Mouse (Mus musculus) hindbrain, embryonic 11.5 days (tissue): ENCODE data around the gene Mb. TPM values are rescaled to one million over a fixed set of nuclear protein-coding genes. Genes with fewer than 3 reads are reported as not detected.

Source experiments
- ATAC-seq: fragments of 200-750 bp; cut with Nextera tagmentation; 2 replicates; pipeline ENCODE4 v1.8.0; 2017; ENCODE audit warnings: mild to moderate bottlenecking, moderate TSS enrichment, moderate library complexity; ENCODE audit not compliant: low FRiP score
- DNase-seq: peaks from one replicate; pipeline ENCODE4 v3.0.0-alpha.2; 2015; ENCODE audit warnings: low spot score
- H3K27ac ChIP-seq: fragments of 300-500 bp; sonication (generic); 2 replicates; pipeline ENCODE4 v1.5.1; 2014; ENCODE audit warnings: mild to moderate bottlenecking, low read depth, low read length
- H3K27me3 ChIP-seq: fragments of 300-500 bp; sonication (generic); 2 replicates; pipeline ENCODE4 v1.6.1; 2014; ENCODE audit warnings: mild to moderate bottlenecking, low read length, moderate library complexity, mixed read lengths; ENCODE audit not compliant: control insufficient read depth, insufficient read depth
- H3K36me3 ChIP-seq: fragments of 300-500 bp; sonication (generic); 2 replicates; pipeline ENCODE4 v1.6.1; 2014; ENCODE audit warnings: mild to moderate bottlenecking, low read length, moderate library complexity, mixed read lengths; ENCODE audit not compliant: control insufficient read depth, insufficient read depth
- H3K4me1 ChIP-seq: fragments of 300-500 bp; sonication (generic); replicated peaks from 2 replicates; pipeline ENCODE4 v1.6.1; 2014; ENCODE audit warnings: low read length, mixed read lengths; ENCODE audit not compliant: control insufficient read depth, insufficient read depth
- H3K4me2 ChIP-seq: fragments of 300-500 bp; sonication (generic); replicated peaks from 2 replicates; pipeline ENCODE4 v1.6.1; 2014; ENCODE audit warnings: mild to moderate bottlenecking, low read depth, low read length
- H3K4me3 ChIP-seq: fragments of 300-500 bp; sonication (generic); 2 replicates; pipeline ENCODE4 v1.5.1; 2014; ENCODE audit warnings: low read depth, low read length
- H3K9ac ChIP-seq: fragments of 300-500 bp; sonication (generic); 2 replicates; pipeline ENCODE4 v1.6.1; 2014; ENCODE audit warnings: low read depth, low read length
- H3K9me3 ChIP-seq: fragments of 300-500 bp; sonication (generic); 2 replicates; pipeline ENCODE4 v1.6.1; 2016; ENCODE audit warnings: low read length; ENCODE audit not compliant: control insufficient read depth
- WGBS: fragments of 180-500 bp; shearing (Covaris S2); extraction: QIAGEN DNeasy Blood & Tissue Kit; methylation state at CpG from one replicate; pipeline ENCODE4 v1.1.7; 2014; 5-methylcytosine and 5-hydroxymethylcytosine counted together
- polyA plus RNA-seq: library from polyadenylated mRNA; unstranded; fragments of >200 nt; fragmentation: Nextera tagmentation; extraction: Ambion mirVana; gene quantifications from 2 replicates; pipeline ENCODE4 v1.2.1, GENCODE M21; 2014

The Mb gene
- polyA plus RNA-seq, 1 experiment from 2014 or later, result 0.39 TPM

DNA sequence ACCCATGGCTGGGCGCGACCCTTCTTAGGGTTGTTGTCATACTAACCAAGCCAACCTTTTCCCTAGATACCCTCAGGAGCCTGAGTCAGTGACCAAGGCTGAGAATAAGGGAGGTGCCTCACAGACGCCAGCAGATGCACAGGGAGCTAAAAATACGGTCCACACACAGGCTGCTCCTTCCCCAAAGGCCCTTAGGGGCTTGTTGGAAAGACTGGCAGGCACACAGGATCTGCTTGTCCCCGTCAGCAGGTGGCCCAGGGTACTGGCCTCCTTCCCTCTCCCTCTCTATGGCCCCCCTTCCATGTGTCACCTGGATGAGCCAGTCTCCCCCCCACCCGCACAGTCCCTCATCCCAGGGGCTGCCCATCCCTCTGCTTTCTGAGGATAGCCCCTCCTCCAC is 22.8 kb downstream of the Mb start:
- 72% methylated on average over 6 of the region's 6 CpGs for WGBS
- Histone ChIP-seq H3K9ac (no peak overlapping the region), H3K9me3 (no peaks in the 10 kb centered on the region), H3K4me2 (no peak overlapping the region), H3K27me3 (no peaks in the 10 kb centered on the region), H3K27ac (no peak overlapping the region), H3K36me3 (no peaks in the 10 kb centered on the region), H3K4me1 (no peaks in the 10 kb centered on the region; the same call in 1 of the 2 replicates), H3K4me3 (no peak overlapping the region)
- DNase-seq (no peak), ATAC-seq (no peak)

GRCm38 (mm10) chr15:77027117-77027516 is 23.4 kb downstream of the Mb start:
- Histone ChIP-seq H3K4me2 (no peak overlapping the region), H3K9ac (no peak overlapping the region), H3K27ac (no peak overlapping the region), H3K27me3 (no peaks in the 10 kb centered on the region), H3K36me3 (no peaks in the 10 kb centered on the region), H3K4me3 (no peak overlapping the region), H3K4me1 (no peaks in the 10 kb centered on the region; the same call in 1 of the 2 replicates), H3K9me3 (no peaks in the 10 kb centered on the region)
- 94% methylated on average over 3 of the region's 3 CpGs for WGBS
- ATAC-seq, result no peak
- no peak for DNase-seq

- no peak overlapping the region for H3K27ac ChIP-seq
- H3K4me2 ChIP-seq, result no peak overlapping the region
- ATAC-seq (no peak), DNase-seq (peak; percentile 38)
- H3K36me3 ChIP-seq, result no peaks in the 10 kb centered on the region
- no peaks in the 10 kb centered on the region for H3K9me3 ChIP-seq
- H3K27me3 ChIP-seq, result no peaks in the 10 kb centered on the region
- no peak overlapping the region for H3K4me3 ChIP-seq
- H3K9ac ChIP-seq, result no peak overlapping the region
- 73% methylated on average over 5 of the region's 5 CpGs for WGBS
- no peaks in the 10 kb centered on the region; the same call in 1 of the 2 replicates for H3K4me1 ChIP-seq
These were observed 24.4 kb downstream of the Mb start for GRCm38 (mm10) chr15:77025884-77026583.

- no peaks in the 10 kb centered on the region for H3K9me3 ChIP-seq
- no peaks in the 10 kb centered on the region; the same call in 1 of the 2 replicates for H3K4me1 ChIP-seq
- H3K27me3 ChIP-seq, result no peaks in the 10 kb centered on the region
- H3K36me3 ChIP-seq, result no peaks in the 10 kb centered on the region
- 83% methylated on average over 5 of the region's 5 CpGs for WGBS
- H3K4me2 ChIP-seq, result no peak overlapping the region
- H3K9ac ChIP-seq, result no peak overlapping the region
- ATAC-seq (no peak), DNase-seq (no peak)
- no peak overlapping the region for H3K4me3 ChIP-seq
- H3K27ac ChIP-seq, result no peak overlapping the region
These were observed 28.0 kb downstream of the Mb start for GRCm38 (mm10) chr15:77022401-77022957.

DNA sequence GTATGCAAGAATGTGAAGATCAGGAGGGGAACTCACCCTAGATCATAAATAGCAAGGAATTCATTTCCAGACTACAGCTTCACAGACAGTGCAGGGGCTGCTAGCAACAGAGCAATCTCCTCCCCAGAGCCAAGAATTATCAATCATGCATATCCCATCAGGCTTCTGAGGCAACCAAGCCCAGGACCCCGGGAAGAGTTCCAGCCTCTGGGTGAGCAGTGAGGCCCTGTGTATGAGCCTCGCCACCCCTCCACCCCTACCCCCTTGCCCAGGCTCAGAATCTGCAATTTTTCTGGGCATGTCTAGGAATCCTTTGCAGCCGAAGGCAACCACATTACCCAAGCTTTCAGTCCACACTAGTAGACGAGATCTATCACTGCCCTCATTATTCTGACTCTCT is 28.6 kb downstream of the Mb start:
- no peaks in the 10 kb centered on the region; the same call in 1 of the 2 replicates for H3K4me1 ChIP-seq
- DNase-seq, result no peak
- H3K27ac ChIP-seq, result no peak overlapping the region
- no peaks in the 10 kb centered on the region for H3K36me3 ChIP-seq
- H3K9ac ChIP-seq, result no peak overlapping the region
- H3K27me3 ChIP-seq, result no peaks in the 10 kb centered on the region
- H3K4me2 ChIP-seq, result no peak overlapping the region
- ATAC-seq, result no peak
- WGBS, result 92% methylated on average over 4 of the region's 4 CpGs
- H3K4me3 ChIP-seq, result no peak overlapping the region
- H3K9me3 ChIP-seq, result no peaks in the 10 kb centered on the region

GRCm38 (mm10) chr15:77021056-77021455 is 29.4 kb downstream of the Mb start:
- Histone ChIP-seq H3K4me1 (no peaks in the 10 kb centered on the region; the same call in 1 of the 2 replicates), H3K9me3 (no peaks in the 10 kb centered on the region), H3K4me3 (no peak overlapping the region), H3K36me3 (no peaks in the 10 kb centered on the region), H3K27ac (no peak overlapping the region), H3K27me3 (no peaks in the 10 kb centered on the region), H3K9ac (no peak overlapping the region), H3K4me2 (no peak overlapping the region)
- ATAC-seq (no peak), DNase-seq (no peak)
- 87% methylated on average over 3 of the region's 3 CpGs for WGBS

GRCm38 (mm10) chr15:77020136-77020535 is 30.3 kb downstream of the Mb start:
- Histone ChIP-seq H3K4me2 (no peak overlapping the region), H3K4me3 (no peak overlapping the region), H3K36me3 (no peaks in the 10 kb centered on the region), H3K4me1 (no peaks in the 10 kb centered on the region), H3K9ac (no peak overlapping the region), H3K9me3 (no peaks in the 10 kb centered on the region), H3K27me3 (no peaks in the 10 kb centered on the region), H3K27ac (no peak overlapping the region)
- WGBS, result 90% methylated on average over 4 of the region's 4 CpGs
- ATAC-seq, result no peak
- no peak for DNase-seq

DNA sequence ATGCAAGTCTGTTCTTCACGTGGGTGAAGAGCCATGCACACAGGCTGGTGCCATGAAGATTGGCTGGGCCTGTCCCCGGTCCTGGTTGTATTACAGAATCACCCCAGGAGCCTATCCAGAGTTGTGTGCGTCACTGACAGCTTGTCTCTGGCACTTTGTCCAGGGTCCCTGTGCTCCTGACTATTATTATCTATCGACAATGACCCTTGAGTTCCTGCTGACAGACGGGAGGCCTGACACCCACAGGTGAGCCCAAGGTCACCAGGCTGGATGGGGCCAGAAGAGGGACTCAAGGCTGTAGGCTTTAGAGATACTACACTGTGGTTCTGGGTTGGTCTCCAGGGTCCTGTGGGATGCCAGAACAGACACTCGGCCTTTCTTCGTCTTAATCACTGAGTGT is 30.9 kb downstream of the Mb start:
- Histone ChIP-seq H3K4me1 (no peaks in the 10 kb centered on the region), H3K9me3 (no peaks in the 10 kb centered on the region), H3K9ac (no peak overlapping the region), H3K4me2 (no peak overlapping the region), H3K4me3 (no peak overlapping the region), H3K27ac (no peak overlapping the region), H3K36me3 (no peaks in the 10 kb centered on the region), H3K27me3 (no peaks in the 10 kb centered on the region)
- 86% methylated on average over 7 of the region's 7 CpGs for WGBS
- DNase-seq, result no peak
- no peak for ATAC-seq

DNA sequence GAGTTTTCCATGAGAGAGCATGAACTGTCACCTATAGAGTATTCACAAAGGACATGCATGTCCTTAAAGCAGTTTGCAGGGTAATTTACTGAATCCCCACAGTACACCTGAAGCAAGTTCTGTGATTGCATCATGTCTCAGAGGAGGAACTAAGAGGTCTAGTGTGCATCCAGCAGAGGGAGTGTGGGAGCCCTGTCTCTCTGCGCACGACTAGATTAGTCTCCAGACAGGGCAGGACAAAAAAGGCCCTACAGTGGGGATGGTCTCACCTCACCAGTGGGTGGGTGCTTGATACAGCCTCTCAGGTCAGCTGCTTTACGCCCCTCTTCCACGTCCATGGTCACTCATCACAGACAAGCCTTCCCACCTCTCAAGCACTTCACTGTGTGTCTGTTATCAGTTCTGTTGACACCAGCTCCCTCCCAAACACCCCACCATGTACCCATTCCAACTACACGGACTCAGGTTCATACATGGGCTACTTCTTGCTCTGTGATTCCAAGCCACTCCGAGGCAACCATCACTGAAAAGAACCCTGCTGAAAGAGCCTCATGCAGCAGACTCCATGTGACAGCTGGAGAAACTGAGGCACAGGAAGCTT is 31.6 kb downstream of the Mb start:
- H3K4me2 ChIP-seq, result no peak overlapping the region
- no peak overlapping the region for H3K9ac ChIP-seq
- no peak overlapping the region for H3K4me3 ChIP-seq
- H3K27ac ChIP-seq, result no peak overlapping the region
- H3K9me3 ChIP-seq, result no peaks in the 10 kb centered on the region
- 68% methylated on average over 6 of the region's 6 CpGs for WGBS
- no peak for ATAC-seq
- DNase-seq, result no peak
- no peaks in the 10 kb centered on the region for H3K27me3 ChIP-seq
- H3K4me1 ChIP-seq, result no peaks in the 10 kb centered on the region
- H3K36me3 ChIP-seq, result no peaks in the 10 kb centered on the region
